Mouse (Mus musculus): ENCODE data around the gene Arhgdib.
"Not testable (repeated sequence)": the region's sequence is repeated elsewhere in the genome, so short reads cannot be mapped to it uniquely, and the experiment has no call there.

Arhgdib gene

DNA sequence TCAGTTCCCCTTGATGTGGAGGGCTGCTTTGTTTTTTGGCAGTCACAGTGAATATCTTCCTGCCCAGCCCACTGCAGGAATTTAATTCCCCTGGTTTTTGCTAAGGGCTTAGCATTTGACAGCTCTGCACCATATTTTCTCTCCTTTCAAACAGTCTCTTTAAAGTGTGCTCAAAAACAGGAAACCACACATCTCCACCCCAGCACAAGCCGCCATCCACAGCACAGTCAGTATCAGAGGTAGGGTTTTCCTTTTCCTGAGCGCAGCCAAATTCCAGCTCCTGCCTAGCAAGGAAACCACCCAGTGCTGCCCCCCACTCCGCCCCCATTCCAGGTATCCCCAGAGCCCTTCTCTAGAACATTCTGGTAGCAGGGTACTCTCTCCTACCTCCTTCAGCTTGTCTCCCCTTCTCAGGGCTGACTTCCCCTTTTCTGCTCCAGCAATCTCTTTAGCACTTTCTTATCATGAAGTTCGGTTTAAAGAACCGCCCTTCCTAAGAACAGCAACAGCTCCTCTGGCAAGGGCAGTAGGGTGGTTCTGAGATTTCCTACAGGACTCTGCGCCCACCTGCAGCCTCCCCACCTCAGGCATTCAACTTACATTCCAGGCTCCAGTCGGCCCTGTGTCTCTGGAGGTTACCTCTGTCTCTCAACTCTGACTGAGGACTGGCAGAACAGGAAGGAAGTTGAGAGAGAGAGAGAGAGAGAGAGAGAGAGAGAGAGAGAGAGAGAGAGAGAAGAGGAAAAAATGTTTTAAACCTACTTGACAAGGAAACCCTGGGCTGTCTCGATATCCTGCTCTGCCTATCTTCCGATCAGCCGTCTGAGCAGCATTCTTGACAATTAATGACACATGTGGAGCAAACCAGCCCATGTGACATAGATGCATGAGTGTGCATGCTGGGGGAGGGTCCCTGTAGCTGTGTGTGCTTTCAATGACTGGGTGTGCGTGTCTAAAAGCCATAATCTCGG is at the start of gene Arhgdib:
Gene Arhgdib (minus strand): TSS at position 849 of the 971 bp plus-strand sequence.
- no peak for DNase-seq (ENCODE audit: low spot score in 2 of 2)

DNA sequence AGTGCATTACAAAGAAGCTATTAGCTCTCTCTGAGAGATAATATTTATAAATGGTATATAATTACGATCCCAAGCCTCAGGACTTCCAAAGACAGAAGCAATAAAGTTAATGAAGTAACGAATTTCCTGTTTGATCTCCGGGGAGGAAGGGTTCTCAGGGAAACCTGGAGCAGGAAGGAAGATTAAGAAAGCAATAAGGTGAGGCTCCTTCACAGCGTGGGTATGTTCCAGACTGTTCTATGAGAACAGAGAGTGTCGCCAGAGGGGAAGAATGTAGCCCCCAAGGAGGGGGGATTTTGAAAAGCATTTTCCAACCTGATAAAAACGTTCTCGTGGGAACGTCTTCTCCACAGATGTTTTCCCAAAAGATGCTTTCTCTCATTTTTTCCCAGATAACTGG is 48.9 kb upstream of the Arhgdib start:
- DNase-seq (ENCODE audit: low spot score in 2 of 2) = no peak

DNA sequence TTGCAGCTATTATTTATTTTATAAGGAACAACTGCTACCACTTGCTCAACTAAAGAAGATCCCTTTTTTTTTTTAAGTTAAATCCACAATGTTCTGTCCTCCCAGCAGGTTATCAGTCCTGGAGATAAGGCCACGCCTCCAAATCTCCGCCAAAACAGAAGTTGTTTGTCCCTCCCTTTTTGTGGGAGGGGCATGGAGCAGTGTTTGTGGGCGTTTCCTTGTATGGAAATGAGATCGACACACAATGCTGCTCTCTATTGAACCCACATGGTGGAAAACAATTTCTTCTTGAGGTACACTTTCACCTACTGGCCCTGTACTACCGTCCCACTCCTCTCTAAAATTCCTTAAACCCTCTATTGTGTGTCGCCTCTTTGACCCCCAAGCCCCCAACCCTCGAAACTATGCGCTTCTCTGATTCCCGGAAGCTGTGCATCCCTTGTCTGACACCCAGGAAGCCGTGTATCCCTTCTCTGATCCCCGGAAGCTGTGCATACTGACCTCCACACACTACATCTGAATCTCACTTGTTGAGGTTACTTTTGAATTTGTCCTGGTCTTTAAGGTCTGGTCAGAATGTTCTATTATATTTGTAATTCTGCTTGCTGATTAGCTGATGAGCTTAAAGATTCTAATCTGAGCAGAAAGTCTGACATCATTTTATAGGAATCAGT is 48.3 kb upstream of the Arhgdib start:
- no peak for DNase-seq (ENCODE audit: low spot score in 2 of 2)

DNA sequence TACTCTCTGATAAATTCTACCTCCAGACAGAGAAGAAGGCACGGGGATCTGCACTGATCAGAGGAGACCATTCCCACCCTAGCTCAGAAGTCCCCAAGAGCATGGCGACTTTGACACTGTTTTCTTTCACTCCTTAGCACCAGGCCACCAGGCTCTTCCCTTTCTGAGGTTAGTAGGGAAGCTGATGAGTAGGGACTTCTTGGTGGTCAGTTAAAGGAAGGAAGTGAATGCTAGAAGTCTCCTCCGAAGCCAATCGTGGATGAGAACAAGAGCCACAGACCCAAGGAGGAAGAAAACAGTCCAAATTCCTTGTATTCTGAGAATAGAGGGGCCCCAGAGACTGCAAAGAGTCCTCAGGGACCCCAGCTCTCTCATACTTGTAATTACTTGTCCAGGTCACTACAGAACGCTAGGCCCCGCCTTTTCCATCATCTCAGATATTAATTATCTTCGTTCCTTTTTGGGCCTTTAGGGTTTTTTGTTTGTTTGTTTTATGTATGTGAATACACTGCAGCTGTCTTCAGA is 46.9 kb upstream of the Arhgdib start:
- DNase-seq (ENCODE audit: low spot score in 2 of 2) = no peak

DNA sequence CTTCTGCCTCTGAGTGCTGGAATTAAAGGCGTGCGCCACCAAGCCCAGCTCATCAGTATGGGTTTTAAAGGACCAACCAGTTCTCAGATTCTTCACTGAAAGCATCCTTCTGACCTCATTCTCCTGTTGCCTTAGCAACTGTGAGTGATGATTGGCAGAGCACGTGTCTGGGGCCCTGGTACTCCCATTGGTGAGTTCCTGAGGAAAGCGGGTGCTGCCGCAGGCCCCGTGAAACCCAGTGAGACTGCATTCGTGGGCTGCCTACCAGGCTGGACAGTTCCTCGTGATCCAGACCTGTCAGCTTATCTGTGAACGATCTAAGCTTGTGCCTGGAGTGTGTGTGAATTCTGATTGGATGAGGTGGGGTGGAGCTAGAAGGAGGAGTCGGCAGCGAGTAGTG is 45.0 kb upstream of the Arhgdib start:
- DNase-seq (ENCODE audit: low spot score in 2 of 2) = no peak

DNA sequence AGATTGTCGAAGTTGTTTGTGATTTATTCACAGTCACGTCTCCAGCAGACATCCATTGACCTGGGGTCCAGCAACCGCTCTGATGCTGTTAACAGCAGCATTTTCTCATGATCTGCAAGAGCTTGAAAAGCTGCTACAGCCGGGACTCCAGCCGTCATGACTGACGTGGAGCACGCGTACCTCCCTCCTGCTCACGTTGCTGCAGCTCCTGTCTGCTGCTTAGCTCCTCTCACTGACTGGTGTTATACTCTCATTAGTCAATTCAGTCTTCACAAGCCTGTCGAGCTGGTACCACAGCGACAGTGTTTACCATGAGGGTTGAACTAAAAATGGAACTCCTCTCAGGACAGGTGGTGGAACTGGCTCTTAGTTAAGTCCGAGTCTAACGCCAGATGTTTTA is 44.3 kb upstream of the Arhgdib start:
- DNase-seq (ENCODE audit: low spot score in 2 of 2) = no peak

DNA sequence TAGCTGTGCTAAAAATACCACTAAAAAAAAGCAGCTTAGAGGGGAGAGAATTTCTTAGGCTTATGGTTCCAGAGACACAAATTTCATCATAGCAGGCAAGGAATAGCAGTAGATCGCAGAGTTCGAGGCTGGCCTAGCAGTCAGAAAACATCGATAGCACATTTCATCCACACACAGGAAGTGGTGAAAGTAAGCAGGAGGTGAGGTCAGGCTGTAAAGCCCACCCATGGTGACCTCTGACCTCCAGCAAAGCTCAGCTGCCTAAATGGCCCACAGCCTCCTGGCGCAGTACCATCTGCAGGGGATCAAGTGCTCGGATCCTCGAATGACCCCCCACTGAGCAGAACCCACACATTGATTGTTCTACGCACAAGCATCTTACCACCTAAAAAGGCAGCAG is 41.5 kb upstream of the Arhgdib start:
- no peak for DNase-seq (ENCODE audit: low spot score in 2 of 2)

DNA sequence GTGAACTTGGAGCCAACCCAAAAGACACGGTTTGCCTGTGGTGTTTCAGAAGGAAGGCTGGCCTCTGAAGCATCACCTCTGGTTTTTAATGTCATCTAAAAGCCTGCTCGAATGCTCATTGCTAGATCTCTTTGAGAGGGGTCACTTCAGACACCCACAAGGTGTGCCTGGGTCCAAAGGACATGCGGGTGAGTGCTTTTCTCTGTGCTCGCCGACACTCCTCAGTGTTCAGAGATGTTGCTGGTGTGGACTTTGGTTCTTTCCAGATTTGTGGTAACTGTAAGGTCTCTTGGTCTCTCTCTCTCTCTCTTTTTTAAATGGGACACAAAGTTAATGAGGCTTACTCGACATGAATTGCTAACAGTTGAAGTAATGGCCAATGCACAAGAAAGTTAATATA is 40.9 kb upstream of the Arhgdib start:
- no peak for DNase-seq (ENCODE audit: low spot score in 2 of 2)

DNA sequence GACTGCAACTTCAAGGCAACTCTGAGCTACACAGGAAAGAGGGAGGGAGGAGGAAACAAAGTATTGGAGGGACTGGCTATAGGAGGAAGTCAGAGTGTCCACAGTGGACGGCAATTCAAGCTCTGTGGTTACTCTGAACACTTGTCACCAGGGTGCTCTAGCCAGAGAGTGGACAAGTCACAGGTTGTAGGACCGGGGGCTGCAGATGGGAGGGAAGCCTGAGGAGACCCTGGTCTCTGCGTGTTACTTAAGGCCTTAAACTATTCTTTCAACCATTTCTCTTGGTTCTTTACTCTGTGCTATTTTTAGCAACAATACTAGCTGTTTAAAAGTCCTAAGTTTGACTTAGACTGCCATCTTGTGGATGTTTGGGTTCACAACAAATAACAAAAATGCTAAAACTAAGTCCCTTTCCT is 38.6 kb upstream of the Arhgdib start:
- no peak for DNase-seq (ENCODE audit: low spot score in 2 of 2)

DNA sequence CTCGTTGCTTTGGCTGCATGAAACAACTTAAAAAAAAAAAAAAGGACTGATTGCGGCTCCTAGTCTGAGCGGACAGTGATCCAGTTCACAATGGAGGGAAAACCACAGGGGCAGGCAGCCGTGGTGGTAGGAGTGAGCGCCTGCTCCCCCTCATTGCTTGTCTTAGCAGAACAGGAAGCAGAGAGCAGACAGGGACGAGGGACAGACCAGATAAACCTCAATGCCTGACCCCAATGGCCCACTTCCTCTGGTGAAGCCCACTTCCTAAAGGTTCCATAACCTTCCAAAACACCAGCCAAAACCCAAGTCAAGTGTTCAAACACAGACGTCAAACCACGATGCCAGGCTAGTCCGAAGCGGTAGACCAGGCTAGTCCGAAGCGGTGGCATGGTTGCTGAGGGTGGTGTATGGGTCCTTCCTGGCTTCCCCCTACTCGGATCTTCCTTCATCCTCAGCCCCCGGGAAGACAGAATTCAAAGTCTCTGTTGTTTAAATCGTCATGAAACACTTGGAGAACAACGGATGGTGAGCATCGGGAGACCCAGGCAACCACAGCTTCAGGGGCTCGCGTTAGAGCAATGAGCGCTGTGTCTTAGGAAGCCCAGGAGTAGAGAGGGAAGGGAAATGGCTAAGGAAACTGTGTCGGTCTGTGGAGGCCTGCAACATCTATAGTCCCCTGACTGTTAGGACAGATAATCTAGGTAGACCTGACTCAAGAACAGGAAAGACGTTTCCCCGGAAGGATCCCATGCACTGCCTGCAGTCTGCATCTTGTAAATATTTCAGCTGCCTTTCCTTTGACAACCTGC is 37.8 kb upstream of the Arhgdib start:
- no peak for DNase-seq (ENCODE audit: low spot score in 2 of 2)

DNA sequence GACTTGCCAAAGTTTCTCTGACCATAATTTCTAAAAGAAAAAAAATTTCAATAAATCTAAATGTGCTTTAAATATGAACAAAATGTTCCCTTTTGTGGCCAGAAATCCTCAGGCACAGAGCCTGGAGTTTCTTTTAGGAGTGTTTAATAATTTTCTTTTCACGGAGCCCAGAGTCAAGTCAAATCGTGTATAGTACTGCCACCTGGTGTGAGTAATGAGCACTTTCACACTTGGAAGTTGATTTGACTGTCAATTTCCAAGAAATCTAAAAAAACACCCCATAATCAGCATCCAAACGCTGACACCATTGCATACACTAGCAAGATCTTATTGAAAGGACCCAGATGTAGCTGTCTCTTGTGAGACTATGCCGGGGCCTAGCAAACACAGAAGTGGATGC is 27.2 kb upstream of the Arhgdib start:
- DNase-seq (ENCODE audit: low spot score in 2 of 2) = not testable (repeated sequence)

DNA sequence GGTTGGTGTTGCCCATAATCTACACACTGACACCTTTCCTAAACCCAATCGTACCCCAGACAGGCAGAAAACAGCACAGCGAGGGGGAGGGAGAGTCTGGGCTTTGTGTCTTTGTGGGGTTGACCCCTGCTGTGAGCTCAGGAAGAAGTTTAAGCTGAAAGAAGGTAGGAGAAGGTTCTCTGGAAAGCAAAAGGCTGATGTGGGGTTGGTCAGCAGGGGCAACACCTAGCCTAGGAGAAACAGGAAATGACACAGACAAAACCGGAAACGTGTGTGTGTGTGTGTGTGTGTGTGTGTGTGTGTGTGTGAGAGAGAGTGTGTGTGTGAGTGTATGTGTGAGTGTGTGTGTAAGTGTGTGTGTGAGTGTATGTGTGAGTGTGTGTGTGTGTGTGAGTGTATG is 25.8 kb upstream of the Arhgdib start:
- DNase-seq (ENCODE audit: low spot score in 2 of 2) = no peak

DNA sequence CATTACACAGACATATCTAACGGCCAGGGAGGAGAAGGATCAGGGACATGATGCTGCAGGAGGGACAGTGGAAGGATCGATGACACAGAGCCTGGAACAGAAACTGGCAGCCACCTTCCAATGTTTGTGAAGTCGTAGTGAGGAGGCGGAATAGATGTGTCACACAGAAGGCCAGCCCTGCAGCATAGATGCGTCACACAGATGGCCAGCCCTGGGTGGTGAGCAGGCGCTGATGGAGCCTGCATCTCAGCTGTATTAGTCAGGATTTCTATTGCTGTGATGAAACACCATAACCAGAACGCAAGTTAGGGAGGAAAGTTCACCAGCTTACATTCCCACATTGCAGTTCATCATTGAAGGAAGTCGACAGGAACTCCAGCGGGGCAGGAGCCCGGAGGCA is 24.2 kb upstream of the Arhgdib start:
- DNase-seq (ENCODE audit: low spot score in 2 of 2) = no peak

DNA sequence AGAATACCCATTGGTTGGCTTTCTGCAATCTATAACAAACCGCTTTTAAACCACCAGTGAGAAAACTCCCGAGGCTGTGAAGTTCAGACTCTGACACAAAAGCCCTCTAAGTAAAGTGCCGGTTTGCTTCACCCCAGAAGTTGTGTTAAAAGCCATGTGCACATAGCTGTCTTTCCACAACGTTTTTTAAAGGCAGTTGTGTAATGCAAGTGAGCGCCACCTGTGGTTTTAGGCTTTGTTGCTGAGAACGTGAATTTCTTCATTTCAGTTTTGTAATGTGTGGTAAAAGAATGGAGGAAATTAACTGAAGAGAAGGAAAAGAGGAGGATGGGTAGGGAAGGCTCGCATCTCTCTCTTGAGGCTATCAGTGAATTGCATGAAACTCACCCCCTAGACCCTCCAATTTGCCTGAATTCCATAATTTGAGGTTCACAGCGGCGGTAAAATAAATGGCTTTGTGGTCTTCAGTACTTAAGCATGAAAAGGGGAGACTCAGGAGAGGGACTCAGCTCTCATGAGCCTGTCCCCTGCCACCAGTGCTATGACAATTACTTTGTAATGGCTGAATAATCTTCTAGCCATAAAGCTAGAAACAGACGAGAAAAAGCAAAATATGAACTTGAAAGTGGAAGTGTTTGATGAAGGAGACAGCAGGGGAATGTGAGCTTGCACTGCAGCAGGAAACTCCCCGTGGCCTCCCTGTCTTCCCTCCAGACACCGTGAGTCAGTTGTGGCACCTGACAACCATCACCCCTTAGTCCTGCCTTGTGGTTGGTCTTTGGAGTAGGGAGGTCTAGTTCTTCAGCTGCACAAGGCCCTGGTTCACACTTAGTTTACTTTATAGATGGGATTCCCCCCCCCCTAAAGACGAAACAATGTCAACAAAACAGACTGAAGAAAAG is 23.2 kb upstream of the Arhgdib start:
- no peak for DNase-seq (ENCODE audit: low spot score in 2 of 2)

DNA sequence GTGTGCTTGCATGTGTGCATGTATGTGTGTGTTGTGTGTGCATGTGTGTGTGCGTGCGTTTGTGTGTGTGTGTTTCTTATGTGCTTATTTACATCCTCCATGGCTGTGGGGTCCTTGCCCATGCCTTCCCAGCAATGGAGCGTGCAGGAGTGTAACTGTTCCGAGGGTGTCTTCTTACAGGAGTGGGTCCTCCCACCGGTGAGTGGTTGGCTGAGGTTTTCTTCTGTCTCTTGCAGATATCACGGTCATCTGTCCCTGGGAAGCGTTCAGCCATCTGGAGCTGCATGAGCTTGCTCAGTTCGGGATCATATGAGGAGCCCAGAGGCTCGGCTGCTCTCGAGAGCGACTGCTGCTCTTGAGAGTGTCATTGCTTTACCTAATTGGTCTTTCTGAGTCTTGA is 21.3 kb upstream of the Arhgdib start:
- no peak for DNase-seq (ENCODE audit: low spot score in 2 of 2)

DNA sequence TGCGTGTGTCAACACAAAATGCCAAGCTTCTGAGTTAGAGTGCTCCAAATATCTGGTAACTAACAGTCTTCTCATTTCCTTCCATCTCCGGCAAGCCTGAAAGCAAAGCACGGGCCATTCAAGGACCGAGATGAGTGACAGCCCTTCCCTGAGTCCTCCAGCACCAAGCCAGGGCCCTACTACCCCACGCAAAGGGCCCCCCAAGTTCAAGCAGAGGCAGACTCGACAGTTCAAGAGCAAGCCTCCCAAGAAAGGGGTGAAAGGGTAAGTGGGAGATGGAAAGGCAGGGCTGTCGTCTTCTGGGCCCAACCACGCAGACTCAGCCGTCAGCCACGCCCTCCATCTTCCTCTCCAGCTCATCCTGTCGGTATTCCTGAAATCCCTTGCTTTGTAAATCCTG is 17.4 kb upstream of the Arhgdib start:
- no peak for DNase-seq (ENCODE audit: low spot score in 2 of 2)

DNA sequence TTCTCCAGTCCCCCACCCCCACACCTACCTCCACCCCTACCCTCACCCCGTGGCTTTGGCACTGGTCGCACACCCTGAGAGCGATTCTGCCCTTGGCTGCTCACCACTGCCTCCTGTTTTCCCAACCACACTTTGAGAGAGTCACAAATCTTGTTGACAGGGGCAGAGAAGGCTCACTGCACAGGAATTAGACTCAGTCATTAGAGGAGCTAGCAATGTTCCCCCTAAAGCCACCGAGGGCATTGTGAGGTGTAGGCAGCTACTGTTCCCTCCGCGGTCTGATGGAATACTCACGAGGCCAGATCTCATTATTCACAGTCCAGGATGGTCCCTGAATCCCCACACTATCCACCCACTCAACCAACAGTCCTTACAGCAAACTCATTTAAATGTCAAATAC is 15.4 kb upstream of the Arhgdib start:
- DNase-seq (ENCODE audit: low spot score in 2 of 2) = no peak

DNA sequence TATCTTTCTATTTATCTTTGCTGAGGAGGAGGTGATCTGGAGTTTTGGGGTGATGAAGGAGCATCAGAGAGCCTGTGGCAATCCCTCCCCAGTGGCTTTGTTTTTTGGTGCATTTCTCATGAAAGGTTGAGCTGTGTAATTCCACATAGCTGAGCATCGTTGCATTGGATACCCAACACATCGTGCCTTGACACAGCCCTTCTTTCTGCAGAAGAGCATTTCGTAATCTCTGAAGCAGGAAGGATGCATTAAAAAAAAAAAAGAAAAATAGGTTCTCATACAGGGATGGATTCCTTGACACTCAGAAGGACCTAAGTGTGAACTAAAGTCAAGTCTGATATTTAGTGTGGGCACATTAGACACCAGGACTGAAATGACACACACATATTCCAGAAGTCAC is 13.5 kb upstream of the Arhgdib start:
- no peak for DNase-seq (ENCODE audit: low spot score in 2 of 2)

DNA sequence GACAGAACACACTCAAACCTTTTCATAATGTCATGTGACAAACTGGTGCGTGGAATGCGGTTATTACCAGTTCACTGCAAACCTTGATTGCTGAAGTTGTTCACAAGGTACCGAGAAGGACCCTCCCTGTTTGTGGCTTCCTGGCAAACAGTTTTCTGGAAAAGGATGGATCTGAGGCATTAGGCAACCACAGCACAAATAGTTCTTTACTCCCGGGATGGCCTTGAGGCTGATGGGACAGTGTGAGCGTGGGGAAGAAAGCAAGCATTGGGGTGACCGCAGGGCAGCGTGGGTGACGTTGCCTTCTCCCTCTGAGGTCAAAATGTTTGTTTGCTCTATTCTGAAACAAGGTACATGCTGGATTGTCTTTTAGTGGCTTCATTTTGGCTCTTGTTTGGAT is 13.0 kb upstream of the Arhgdib start:
- no peak for DNase-seq (ENCODE audit: low spot score in 2 of 2)

DNA sequence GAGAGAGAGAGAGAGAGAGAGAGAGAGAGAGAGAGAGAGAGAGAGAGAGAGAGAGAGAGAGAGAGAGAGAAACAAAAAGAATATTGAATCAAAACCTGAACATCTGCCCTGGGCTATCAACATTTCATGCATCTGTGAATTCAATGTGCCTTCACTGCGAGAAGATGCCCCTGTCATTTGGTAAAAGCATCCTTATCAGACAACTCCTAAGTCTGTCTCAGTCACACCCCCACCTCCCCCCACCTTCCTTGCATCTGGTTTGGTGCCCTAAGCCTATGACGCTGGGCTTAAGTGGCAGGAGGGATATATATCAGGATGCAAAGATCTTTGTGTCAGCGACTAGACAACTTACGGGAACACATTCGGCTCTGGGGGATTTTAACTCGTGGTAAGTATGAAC is 12.5 kb upstream of the Arhgdib start:
- no peak for DNase-seq (ENCODE audit: low spot score in 2 of 2)

DNA sequence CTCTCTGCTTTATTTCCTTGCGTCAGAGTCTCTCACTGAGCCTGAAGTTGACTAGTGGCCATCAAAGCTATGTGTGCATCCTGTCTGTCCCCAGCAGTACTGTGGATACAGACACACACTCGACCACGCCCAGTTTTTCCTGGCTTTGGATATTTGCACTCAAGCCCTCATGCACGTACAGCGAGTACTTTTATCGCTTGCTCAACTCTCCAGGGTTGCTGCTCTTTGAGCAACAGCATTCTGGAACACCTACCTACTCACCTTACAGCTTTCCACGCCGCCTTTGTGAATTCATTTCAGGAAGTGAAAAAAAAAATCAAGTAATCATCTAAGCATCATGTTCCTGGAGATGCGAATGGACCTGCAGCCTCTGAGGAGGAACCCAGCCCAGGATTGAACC is 11.2 kb upstream of the Arhgdib start:
- DNase-seq (ENCODE audit: low spot score in 2 of 2) = no peak
